Mouse (Mus musculus) hindbrain, embryonic 10.5 days (tissue): ENCODE data around the gene RPS10-NUDT3. TPM values are rescaled to one million over a fixed set of nuclear protein-coding genes. Genes with fewer than 3 reads are reported as not detected.

Source experiments
- DNase-seq: peaks from one replicate; pipeline ENCODE4 v3.0.0-alpha.2; 2017; ENCODE audit warnings: low spot score
- H3K27ac ChIP-seq: fragments of 300-500 bp; sonication (generic); 2 replicates; pipeline ENCODE4 v1.5.1; 2016; ENCODE audit warnings: mild to moderate bottlenecking, moderate library complexity
- H3K27me3 ChIP-seq: fragments of 300-500 bp; sonication (generic); 2 replicates; pipeline ENCODE4 v1.6.1; 2016; ENCODE audit warnings: mild to moderate bottlenecking; ENCODE audit not compliant: poor library complexity, insufficient read depth, severe bottlenecking
- H3K36me3 ChIP-seq: fragments of 300-500 bp; sonication (generic); 2 replicates; pipeline ENCODE4 v1.6.1; 2016; ENCODE audit warnings: mild to moderate bottlenecking, moderate library complexity
- H3K4me1 ChIP-seq: fragments of 300-500 bp; sonication (generic); replicated peaks from 2 replicates; pipeline ENCODE4 v1.6.1; 2016; ENCODE audit warnings: mild to moderate bottlenecking
- H3K4me3 ChIP-seq: fragments of 300-500 bp; sonication (generic); 2 replicates; pipeline ENCODE4 v1.5.1; 2016; ENCODE audit warnings: mild to moderate bottlenecking, moderate library complexity
- H3K9me3 ChIP-seq: fragments of 300-500 bp; sonication (generic); 2 replicates; pipeline ENCODE4 v1.6.1; 2016; ENCODE audit warnings: mild to moderate bottlenecking, moderate library complexity
- WGBS: fragments of 180-500 bp; shearing (Covaris S2); methylation state at CpG from one replicate; pipeline ENCODE4 v1.1.7; 2016; 5-methylcytosine and 5-hydroxymethylcytosine counted together
- polyA plus RNA-seq: library from polyadenylated mRNA; unstranded; fragments of >200 nt; fragmentation: Nextera tagmentation; extraction: Ambion mirVana; gene quantifications from 2 replicates; pipeline ENCODE4 v1.2.1, GENCODE M21; 2016

RPS10-NUDT3 gene
- polyA plus RNA-seq, 1 experiment from 2014 or later, result 0.86 TPM

DNA sequence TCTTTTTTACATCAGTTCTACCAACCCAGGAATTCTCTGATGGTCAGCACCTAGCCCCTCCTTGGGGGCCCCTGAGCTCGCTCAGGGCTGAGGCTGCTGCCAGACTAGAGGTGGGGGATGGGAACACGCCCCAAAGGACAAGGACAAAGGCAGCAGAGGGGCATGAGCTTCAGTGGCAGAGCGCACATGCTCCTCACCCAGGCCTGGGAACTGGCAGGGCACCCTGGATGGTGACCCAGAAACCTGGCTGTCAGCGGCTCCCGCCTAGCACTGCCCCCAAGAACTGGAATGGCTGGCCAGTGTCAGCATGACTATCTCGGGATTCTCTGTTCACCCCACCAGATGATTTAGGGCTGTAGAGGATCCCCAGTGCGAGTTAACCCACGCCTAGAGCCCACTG lies 85.8 kb downstream of the RPS10-NUDT3 start:
- Histone ChIP-seq H3K4me3 (peak overlapping the region; percentile 20; the same call in 1 of the 2 replicates), H3K27ac (peak overlapping the region; percentile 86), H3K4me1 (peaks cover 46% of the 10 kb centered on the region), H3K27me3 (peaks cover 12% of the 10 kb centered on the region), H3K9me3 (no peaks in the 10 kb centered on the region), H3K36me3 (no peaks in the 10 kb centered on the region)
- 52% methylated on average over 8 of the region's 8 CpGs for WGBS
- no peak for DNase-seq

DNA sequence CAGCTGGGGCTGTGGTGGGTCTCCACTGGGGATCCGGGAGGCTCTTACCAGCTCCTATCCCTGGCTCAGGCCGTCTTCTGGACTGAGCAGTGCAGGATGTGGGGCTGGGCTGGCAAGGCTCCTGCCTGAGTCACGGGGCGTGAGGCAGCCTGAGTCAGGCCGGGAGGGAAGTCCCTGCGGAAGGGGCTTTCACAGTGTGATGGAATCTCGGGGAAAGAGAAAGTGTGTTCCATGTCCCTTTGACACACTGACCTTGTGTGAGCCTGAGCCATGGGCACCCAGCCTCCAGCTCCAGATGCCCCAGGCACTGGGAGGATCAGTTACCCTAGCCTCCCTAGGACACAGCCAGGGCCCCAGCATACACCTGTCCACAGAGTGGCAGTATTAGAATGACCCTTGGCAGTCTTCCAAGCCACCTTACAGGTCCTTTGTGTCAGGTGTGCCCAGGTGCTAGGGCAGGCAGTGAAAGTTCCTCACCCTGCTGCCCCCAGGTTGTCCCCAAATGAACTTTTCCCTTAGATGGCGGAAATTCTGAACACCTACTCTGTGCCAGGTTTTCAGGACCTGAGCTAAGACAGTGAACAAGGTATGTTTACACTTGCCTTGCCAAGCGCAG lies 87.7 kb downstream of the RPS10-NUDT3 start:
- DNase-seq, result no peak
- H3K9me3 ChIP-seq, result no peaks in the 10 kb centered on the region
- H3K4me1 ChIP-seq, result peaks cover 43% of the 10 kb centered on the region
- WGBS, result 81% methylated on average over 9 of the region's 9 CpGs
- H3K27me3 ChIP-seq, result peaks cover 12% of the 10 kb centered on the region
- no peaks in the 10 kb centered on the region for H3K36me3 ChIP-seq
- H3K27ac ChIP-seq, result no peak overlapping the region
- H3K4me3 ChIP-seq, result no peak overlapping the region

DNA sequence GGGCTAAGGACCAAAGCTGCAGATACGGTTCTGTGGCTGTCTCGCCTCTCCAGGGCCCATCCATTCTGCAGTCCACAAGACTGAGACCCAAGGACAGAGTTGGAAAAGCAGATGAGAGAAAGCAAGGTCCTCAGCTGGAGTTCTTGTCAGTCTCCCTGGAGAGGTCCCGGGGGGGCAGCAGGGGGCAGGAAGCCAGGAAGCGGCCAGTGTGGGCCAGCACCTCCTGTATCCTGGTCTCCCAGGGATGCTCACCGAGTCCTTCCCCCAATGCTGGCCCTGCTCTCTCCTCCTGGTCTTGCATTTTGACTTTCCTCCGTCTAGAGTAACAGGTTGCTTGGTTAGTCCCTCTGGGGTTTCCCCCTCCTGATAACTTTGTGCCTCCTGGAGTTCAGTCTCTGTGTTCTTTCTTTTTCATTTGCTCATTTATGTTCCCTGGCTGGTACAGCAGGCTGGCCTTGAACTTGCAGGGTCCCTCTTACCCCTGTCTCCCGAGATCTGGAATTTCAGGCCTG lies 88.4 kb downstream of the RPS10-NUDT3 start:
- no peaks in the 10 kb centered on the region for H3K9me3 ChIP-seq
- H3K27ac ChIP-seq, result peak overlapping the region; percentile 9; the same call in 1 of the 2 replicates
- peaks cover 41% of the 10 kb centered on the region for H3K4me1 ChIP-seq
- H3K36me3 ChIP-seq, result no peaks in the 10 kb centered on the region
- H3K4me3 ChIP-seq, result no peak overlapping the region
- peaks cover 12% of the 10 kb centered on the region for H3K27me3 ChIP-seq
- 62% methylated on average over 7 of the region's 7 CpGs for WGBS
- no peak for DNase-seq

DNA sequence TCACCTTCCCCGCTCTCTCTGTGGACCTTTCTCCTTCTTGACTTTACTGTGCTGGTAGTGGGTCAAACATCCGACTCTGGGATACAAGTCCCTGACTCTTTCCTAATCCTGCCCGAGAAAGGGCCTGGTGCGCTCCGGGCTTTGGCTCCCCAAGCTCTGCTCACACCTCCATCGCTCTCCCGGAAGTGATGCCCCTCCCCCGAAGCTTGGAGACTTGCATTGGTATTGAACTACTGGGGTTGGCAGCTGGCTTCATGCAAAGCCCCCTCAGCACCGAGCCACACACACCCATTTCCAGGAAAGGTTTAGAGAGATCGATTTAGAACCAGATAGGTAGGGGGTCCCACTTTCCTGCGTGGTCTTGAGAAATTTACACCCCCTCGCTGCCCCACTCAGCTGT lies 89.0 kb downstream of the RPS10-NUDT3 start:
- peaks cover 41% of the 10 kb centered on the region for H3K4me1 ChIP-seq
- H3K4me3 ChIP-seq, result no peak overlapping the region
- 46% methylated on average over 12 of the region's 12 CpGs for WGBS
- no peaks in the 10 kb centered on the region for H3K36me3 ChIP-seq
- peak overlapping the region; percentile 9; the same call in 1 of the 2 replicates for H3K27ac ChIP-seq
- peaks cover 12% of the 10 kb centered on the region for H3K27me3 ChIP-seq
- no peak for DNase-seq
- no peaks in the 10 kb centered on the region for H3K9me3 ChIP-seq

DNA sequence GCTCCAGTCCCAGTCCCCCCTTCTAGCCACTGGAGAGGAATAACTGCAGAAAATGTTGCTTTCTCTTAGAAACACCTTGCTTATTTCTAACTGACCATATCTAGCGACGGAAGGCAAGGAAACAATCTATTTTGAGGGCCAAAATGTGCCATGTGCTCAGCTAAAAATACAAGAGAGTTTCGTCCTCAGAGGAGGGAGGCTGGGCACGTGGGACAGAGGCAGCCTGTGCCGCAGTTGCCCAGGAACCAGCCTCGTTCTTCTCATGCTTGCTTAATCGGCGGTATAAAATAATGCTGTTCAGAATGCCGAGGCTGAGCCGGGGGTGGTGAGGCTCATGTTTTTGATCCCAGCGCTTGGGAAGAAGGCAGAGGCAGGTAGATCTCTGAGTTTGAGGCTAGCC lies 90.5 kb downstream of the RPS10-NUDT3 start:
- Histone ChIP-seq H3K27ac (no peak overlapping the region), H3K9me3 (no peaks in the 10 kb centered on the region), H3K4me1 (peaks cover 37% of the 10 kb centered on the region), H3K27me3 (peaks cover 12% of the 10 kb centered on the region), H3K4me3 (no peak overlapping the region), H3K36me3 (no peaks in the 10 kb centered on the region)
- WGBS, result 90% methylated on average over 11 of the region's 11 CpGs
- no peak for DNase-seq

DNA sequence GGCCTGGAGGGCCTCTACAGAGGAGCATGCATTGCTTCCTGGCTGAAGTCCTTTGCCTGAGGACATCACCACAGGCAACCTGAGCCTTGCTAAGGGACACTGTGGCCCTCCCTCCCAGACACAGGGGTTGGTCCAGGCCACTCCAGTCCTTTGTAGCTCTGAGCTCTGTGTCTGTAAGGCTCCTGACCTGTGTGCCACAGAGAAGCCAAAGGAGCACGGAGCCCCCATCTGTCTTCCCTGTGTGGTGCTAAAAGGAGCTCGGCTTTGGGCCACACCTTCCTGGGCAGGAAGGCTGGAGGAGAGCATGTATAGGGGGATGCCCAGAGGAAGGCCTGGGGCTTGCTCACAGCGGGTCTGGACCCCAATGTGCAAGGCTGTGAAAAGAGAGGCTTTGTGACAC lies 93.0 kb downstream of the RPS10-NUDT3 start:
- 74% methylated on average over 3 of the region's 3 CpGs for WGBS
- DNase-seq, result no peak
- Histone ChIP-seq H3K4me3 (no peak overlapping the region), H3K27ac (peak overlapping the region; percentile 31; the same call in 1 of the 2 replicates), H3K27me3 (peaks cover 10% of the 10 kb centered on the region), H3K36me3 (no peaks in the 10 kb centered on the region), H3K4me1 (peaks cover 22% of the 10 kb centered on the region), H3K9me3 (no peaks in the 10 kb centered on the region)

DNA sequence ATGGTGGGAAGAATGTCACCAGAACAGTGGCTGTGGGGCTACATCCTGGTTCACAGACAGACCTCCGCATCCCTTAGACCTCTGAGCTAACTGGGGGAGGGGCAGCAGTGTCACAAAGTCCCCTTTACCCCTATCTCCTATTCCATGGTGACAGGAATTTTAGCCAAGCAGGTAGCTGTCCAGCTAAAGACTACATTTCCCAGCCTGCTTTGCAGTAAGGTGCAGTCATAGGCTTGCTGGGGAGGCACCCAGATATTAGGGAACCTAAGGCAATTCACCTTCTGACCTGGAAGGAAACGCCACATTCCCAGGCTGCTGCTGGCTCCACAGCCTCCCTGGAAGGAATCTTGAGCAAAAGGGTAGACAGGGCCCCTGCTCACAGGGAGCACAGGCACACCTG lies 93.8 kb downstream of the RPS10-NUDT3 start:
- no peak overlapping the region for H3K4me3 ChIP-seq
- DNase-seq, result no peak
- no peaks in the 10 kb centered on the region for H3K9me3 ChIP-seq
- no peaks in the 10 kb centered on the region for H3K36me3 ChIP-seq
- 76% methylated on average over 2 of the region's 2 CpGs for WGBS
- H3K4me1 ChIP-seq, result peaks cover 16% of the 10 kb centered on the region
- no peak overlapping the region for H3K27ac ChIP-seq
- peaks cover 3% of the 10 kb centered on the region for H3K27me3 ChIP-seq

DNA sequence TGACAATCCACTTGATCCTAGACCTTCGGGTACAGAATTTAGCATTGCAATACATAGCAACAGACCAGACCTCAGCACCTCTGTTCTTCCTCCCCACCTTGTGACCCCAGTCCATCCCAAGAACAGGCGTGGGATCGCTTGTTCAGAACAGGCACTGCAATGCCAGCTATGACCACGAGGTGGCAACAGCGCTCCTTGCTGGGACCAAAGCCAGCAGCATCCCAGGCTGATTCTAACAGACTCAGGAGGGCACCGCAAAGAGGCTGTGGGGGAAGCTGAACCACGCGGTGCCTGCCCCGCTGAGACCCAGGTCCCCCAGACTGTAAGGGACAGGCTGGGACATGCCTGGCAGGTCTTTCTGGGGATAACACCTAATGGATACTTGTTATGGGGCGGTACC lies 100.3 kb downstream of the RPS10-NUDT3 start:
- H3K4me3 ChIP-seq, result peak overlapping the region; percentile 2; the same call in 1 of the 2 replicates
- H3K27me3 ChIP-seq, result no peaks in the 10 kb centered on the region
- no peaks in the 10 kb centered on the region for H3K36me3 ChIP-seq
- WGBS, result 6% methylated on average over 10 of the region's 10 CpGs
- peak; percentile 94 for DNase-seq
- H3K4me1 ChIP-seq, result peaks cover 6% of the 10 kb centered on the region
- no peak overlapping the region for H3K27ac ChIP-seq
- no peaks in the 10 kb centered on the region for H3K9me3 ChIP-seq

DNA sequence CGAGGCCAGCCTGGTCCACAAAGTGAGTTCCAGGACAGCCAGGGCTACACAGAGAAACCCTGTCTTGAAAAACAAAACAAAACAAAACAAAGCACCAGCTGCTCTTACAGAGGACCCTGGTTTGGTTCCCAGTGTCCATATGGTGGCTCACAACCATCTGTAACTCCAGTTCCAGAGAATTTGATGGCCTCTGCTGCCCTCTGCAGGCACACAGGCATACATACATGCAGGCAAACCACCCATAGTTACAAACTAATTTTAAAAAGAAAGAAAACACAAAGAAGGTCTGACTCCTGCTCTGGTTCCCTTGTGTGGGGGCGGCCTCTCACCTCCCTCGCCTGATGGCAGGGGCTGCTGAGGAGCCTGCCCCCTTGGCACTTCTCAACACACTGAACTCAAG lies 101.7 kb downstream of the RPS10-NUDT3 start:
- H3K9me3 ChIP-seq, result no peaks in the 10 kb centered on the region
- H3K27ac ChIP-seq, result no peak overlapping the region
- peaks cover 15% of the 10 kb centered on the region for H3K4me1 ChIP-seq
- H3K36me3 ChIP-seq, result no peaks in the 10 kb centered on the region
- H3K27me3 ChIP-seq, result no peaks in the 10 kb centered on the region
- WGBS, result 83% methylated on average over 3 of the region's 3 CpGs
- no peak for DNase-seq
- H3K4me3 ChIP-seq, result no peak overlapping the region

DNA sequence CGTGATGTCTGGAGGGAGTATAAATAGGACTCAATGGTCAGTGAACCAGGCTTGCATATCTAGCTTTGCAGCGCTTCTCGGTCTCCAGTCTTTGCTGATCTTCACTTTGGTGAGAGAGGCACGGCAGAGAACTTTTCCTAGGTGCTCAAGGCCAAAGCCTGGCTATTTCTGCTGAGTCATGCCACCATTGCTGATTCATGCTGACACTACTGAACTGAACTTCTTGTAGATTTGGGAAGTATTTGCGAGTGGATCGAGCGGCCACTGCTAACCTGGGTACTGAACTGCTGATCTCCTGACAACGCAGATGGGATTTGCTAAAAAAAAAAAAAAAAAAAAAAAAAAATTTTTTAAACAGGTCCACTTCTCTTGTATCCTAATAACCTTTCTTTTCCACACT lies 102.9 kb downstream of the RPS10-NUDT3 start:
- WGBS, result 93% methylated on average over 8 of the region's 8 CpGs
- H3K4me3 ChIP-seq, result no peak overlapping the region
- peaks cover 20% of the 10 kb centered on the region for H3K4me1 ChIP-seq
- no peak for DNase-seq
- H3K27ac ChIP-seq, result no peak overlapping the region
- no peaks in the 10 kb centered on the region for H3K36me3 ChIP-seq
- no peaks in the 10 kb centered on the region for H3K9me3 ChIP-seq
- no peaks in the 10 kb centered on the region for H3K27me3 ChIP-seq

Other genes with a start within 250 kb of the RPS10-NUDT3 start
- 2.2 and 4.2 TPM in 2 replicates for gene Grm4, start 113.8 kb downstream of the RPS10-NUDT3 start, polyA plus RNA-seq
- 541 and 748 TPM in 2 replicates for gene Hmga1, start 78.7 kb downstream of the RPS10-NUDT3 start, polyA plus RNA-seq
- 19.1 and 23.9 TPM in 2 replicates for gene AI413582, start 69.5 kb downstream of the RPS10-NUDT3 start, polyA plus RNA-seq
- gene Nudt3, start 11.7 kb downstream of the RPS10-NUDT3 start, polyA plus RNA-seq, result 90.6 and 145 TPM in 2 replicates
- 827 and 832 TPM in 2 replicates for gene Rps10, start 1.4 kb upstream of the RPS10-NUDT3 start, polyA plus RNA-seq
- 3.4 and 3.6 TPM in 2 replicates for gene Pacsin1, start 20.3 kb upstream of the RPS10-NUDT3 start, polyA plus RNA-seq
- gene Spdef, start 93.7 kb upstream of the RPS10-NUDT3 start, polyA plus RNA-seq, result 0.13 and 0.31 TPM in 2 replicates
- 10.7 and 13.0 TPM in 2 replicates for gene D17Wsu92e, start 185.4 kb upstream of the RPS10-NUDT3 start, polyA plus RNA-seq
- 419 and 433 TPM in 2 replicates for gene Snrpc, start 202.9 kb upstream of the RPS10-NUDT3 start, polyA plus RNA-seq
- gene Uhrf1bp1, start 221.2 kb upstream of the RPS10-NUDT3 start, polyA plus RNA-seq, result 6.9 and 7.7 TPM in 2 replicates